Mouse (Mus musculus): Measurements from ENCODE around the gene Utp3. TPM values are rescaled to one million over a fixed set of nuclear protein-coding genes. Genes with fewer than 3 reads are reported as not detected.

Gene Utp3
- 33.1 and 38.3 TPM in 2 replicates for polyA plus RNA-seq (2021; fragmentation: Nextera tagmentation)
- long read RNA-seq, experiment 1, transcript Utp3-201 (1 exons, 1,629 nt) = major isoform, 62 of 62 reads
- long read RNA-seq, experiment 1, partial matches to known transcripts = 0 of 62 reads
- long read RNA-seq, experiment 1, other reads (novel, unspliced or antisense) = 0 of 62 reads
- long read RNA-seq, experiment 2, transcript Utp3-201 (1 exons, 1,629 nt) = major isoform, 56 of 56 reads
- long read RNA-seq, experiment 2, partial matches to known transcripts = 0 of 56 reads
- long read RNA-seq, experiment 2, other reads (novel, unspliced or antisense) = 0 of 56 reads

DNA sequence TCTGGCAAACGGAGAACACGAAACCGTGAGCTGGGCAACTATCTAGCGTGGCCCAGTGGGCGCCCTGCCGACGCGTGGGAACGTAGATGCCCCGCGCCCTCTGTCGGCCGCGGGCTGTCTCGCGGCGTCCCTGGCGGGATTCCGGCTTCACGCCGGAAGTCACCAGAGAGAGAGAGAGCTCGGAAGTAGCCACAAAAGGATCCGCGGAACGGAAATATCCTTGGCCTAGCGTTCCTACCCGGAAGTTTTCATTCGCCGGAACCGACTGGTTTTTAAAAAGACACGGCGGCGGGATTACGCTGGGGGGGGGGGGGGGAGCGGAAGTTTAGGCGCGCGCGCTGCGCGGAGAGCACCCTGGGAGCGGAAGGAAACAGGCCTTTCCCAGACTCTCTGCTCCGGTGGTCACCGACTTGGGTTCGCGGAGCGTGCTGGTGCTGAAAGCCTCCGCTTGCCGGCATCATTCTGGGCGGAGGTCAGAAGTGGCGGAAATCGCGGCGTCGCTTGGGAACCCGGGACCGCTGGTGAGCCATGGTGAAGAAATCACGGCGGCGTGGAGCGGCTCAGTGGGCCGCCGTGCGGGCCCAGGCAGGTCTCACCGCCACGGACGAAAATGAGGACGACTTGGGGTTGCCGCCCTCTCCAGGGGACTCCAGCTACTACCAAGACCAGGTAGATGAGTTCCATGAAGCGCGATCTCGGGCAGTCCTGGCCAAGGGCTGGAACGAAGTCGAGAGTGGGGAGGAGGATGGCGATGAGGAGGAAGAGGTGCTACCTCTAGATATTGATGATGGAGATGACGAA is at the start of gene Utp3:
Gene Utp3 (plus strand): TSS at position 377 of the 801 bp plus-strand sequence.

DNA sequence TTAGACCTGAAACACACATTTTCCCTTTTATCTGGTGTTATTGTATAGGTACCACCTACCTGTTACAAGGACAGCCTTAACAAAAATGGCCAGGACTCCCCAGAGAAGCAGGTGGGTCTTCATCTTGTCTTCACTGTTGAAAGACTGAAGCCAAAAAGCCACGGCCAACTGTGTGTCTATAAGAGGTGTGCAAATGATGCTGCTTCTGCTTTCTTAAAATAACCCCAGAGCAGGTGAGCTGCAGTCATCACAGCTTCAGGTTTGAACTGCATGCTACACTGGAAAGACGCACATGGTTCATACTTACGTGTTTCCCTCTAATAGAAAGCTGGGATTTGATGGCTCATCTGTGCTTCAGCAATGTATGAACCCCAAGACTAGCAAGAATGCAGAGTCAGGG is 26.6 kb upstream of the Utp3 start, which contains the start of gene Jchain:
Gene Jchain (minus strand): TSS at position 235 of the 400 bp plus-strand sequence.

DNA sequence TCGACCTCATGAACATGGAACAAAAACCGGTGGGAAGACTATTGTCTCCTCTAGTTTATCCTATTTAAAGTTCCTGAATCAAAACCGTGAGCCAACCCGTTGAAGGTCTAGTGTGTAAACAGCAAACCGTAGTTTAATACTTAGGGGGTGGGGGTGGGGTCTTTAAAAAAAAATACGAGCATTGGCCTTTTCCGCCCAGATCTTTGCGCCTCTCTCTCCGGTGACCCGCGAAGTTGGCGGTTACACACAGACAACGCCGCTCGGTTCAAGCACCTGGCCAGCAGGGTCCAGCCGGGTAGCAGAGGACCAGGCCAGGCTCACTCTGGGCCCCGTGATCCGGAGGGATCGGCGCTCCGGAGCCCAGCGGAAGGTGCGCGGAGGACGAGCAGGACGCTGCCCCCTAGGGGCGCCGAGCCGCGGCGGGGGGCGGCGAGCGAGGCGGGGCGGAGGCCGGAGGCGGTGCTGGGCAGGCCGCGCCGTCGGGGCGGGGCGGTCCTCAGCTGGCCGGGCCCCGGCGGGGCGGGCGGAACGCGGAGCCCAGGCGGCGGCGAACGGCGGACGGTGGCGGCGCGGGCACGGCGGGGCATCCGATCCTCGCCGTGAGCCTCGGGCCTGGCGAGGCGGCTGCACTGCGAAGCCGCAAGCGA is 10.4 kb downstream of the Utp3 start, which contains the start of gene Rufy3:
Gene Rufy3 (plus strand): TSS at position 540 of the 647 bp plus-strand sequence.

Other genes with a start within 250 kb of the Utp3 start
- not detected in 2 replicates for gene Prol1, start 237.2 kb upstream of the Utp3 start, polyA plus RNA-seq (2021; fragmentation: Nextera tagmentation)
- gene Amtn, start 178.4 kb upstream of the Utp3 start, polyA plus RNA-seq (2021; fragmentation: Nextera tagmentation) = not detected in 2 replicates
- gene Ambn, start 98.5 kb upstream of the Utp3 start, polyA plus RNA-seq (2021; fragmentation: Nextera tagmentation) = not detected in 2 replicates
- gene Enam, start 66.5 kb upstream of the Utp3 start, polyA plus RNA-seq (2021; fragmentation: Nextera tagmentation) = not detected in 2 replicates
- gene Jchain, start 26.6 kb upstream of the Utp3 start, polyA plus RNA-seq (2021; fragmentation: Nextera tagmentation) = 0.23 and 1.2 TPM in 2 replicates
- gene Rufy3, start 10.6 kb downstream of the Utp3 start, polyA plus RNA-seq (2021; fragmentation: Nextera tagmentation) = 64.8 and 73.9 TPM in 2 replicates
- gene Grsf1, start 121.7 kb downstream of the Utp3 start, polyA plus RNA-seq (2021; fragmentation: Nextera tagmentation) = 61.9 and 93.0 TPM in 2 replicates
- gene Mob1b, start 166.4 kb downstream of the Utp3 start, polyA plus RNA-seq (2021; fragmentation: Nextera tagmentation) = 5.0 and 6.4 TPM in 2 replicates
- 17.3 and 20.7 TPM in 2 replicates for gene Dck, start 210.5 kb downstream of the Utp3 start, polyA plus RNA-seq (2021; fragmentation: Nextera tagmentation)